Mouse (Mus musculus): Measurements from ENCODE around the gene Gm42420. TPM values are rescaled to one million over a fixed set of nuclear protein-coding genes. Genes with fewer than 3 reads are reported as not detected.

The Gm42420 gene
- polyA plus RNA-seq, 1 experiment from 2014 or later = 1.4 TPM

GRCm38 (mm10) chr6:39607365-39607764 lies 21.8 kb downstream of the Gm42420 start:
- Histone ChIP-seq H3K27ac (ENCODE audit: low read depth, low read length) (no peak overlapping the region), H3K27me3 (ENCODE audit: control insufficient read depth, insufficient read depth, low read length) (no peaks in the 10 kb centered on the region), H3K9me3 (replicated peaks; ENCODE audit: control insufficient read depth, low read length) (no peaks in the 10 kb centered on the region), H3K4me1 (ENCODE audit: control insufficient read depth, insufficient read depth, low read length) (peaks cover 9% of the 10 kb centered on the region), H3K4me3 (ENCODE audit: low read depth, low read length) (no peak overlapping the region), H3K36me3 (ENCODE audit: control insufficient read depth, insufficient read depth, low read length) (peaks cover 5% of the 10 kb centered on the region; the same call in 1 of the 2 replicates), H3K4me2 (no peak overlapping the region), H3K9ac (ENCODE audit: low read depth, low read length) (no peak overlapping the region)
- WGBS (ENCODE audit: insufficient replicate concordance) = 52% methylated on average over 5 of the region's 5 CpGs
- ATAC-seq (replicated peaks; ENCODE audit: insufficient number of reproducible peaks, low FRiP score, low TSS enrichment) = no peak

GRCm38 (mm10) chr6:39610207-39610606 lies 24.7 kb downstream of the Gm42420 start:
- Histone ChIP-seq H3K36me3 (ENCODE audit: control insufficient read depth, insufficient read depth, low read length) (peaks cover 5% of the 10 kb centered on the region; the same call in 1 of the 2 replicates), H3K4me2 (no peak overlapping the region), H3K4me3 (ENCODE audit: low read depth, low read length) (no peak overlapping the region), H3K9ac (ENCODE audit: low read depth, low read length) (no peak overlapping the region), H3K9me3 (replicated peaks; ENCODE audit: control insufficient read depth, low read length) (no peaks in the 10 kb centered on the region), H3K27me3 (ENCODE audit: control insufficient read depth, insufficient read depth, low read length) (no peaks in the 10 kb centered on the region), H3K27ac (ENCODE audit: low read depth, low read length) (no peak overlapping the region), H3K4me1 (ENCODE audit: control insufficient read depth, insufficient read depth, low read length) (peaks cover 9% of the 10 kb centered on the region)
- no peak for ATAC-seq (replicated peaks; ENCODE audit: insufficient number of reproducible peaks, low FRiP score, low TSS enrichment)
- WGBS (ENCODE audit: insufficient replicate concordance) = 76% methylated on average over 2 of the region's 2 CpGs

GRCm38 (mm10) chr6:39611296-39611695 lies 25.7 kb downstream of the Gm42420 start:
- Histone ChIP-seq H3K9ac (ENCODE audit: low read depth, low read length) (no peak overlapping the region), H3K27me3 (ENCODE audit: control insufficient read depth, insufficient read depth, low read length) (no peaks in the 10 kb centered on the region), H3K36me3 (ENCODE audit: control insufficient read depth, insufficient read depth, low read length) (peaks cover 5% of the 10 kb centered on the region; the same call in 1 of the 2 replicates), H3K27ac (ENCODE audit: low read depth, low read length) (no peak overlapping the region), H3K4me2 (no peak overlapping the region), H3K4me1 (ENCODE audit: control insufficient read depth, insufficient read depth, low read length) (peaks cover 6% of the 10 kb centered on the region), H3K9me3 (replicated peaks; ENCODE audit: control insufficient read depth, low read length) (no peaks in the 10 kb centered on the region), H3K4me3 (ENCODE audit: low read depth, low read length) (no peak overlapping the region)
- no peak for ATAC-seq (replicated peaks; ENCODE audit: insufficient number of reproducible peaks, low FRiP score, low TSS enrichment)
- WGBS (ENCODE audit: insufficient replicate concordance) = 92% methylated on average over 2 of the region's 2 CpGs

Other genes starting within 250 kb of the Gm42420 start
- gene Slc37a3, start 208.1 kb upstream of the Gm42420 start, polyA plus RNA-seq (2014; fragmentation: Nextera tagmentation; extraction: Ambion mirVana) = 34.5 and 43.5 TPM in 2 replicates
- 0.64 and 0.96 TPM in 2 replicates for gene Rab19, start 204.6 kb upstream of the Gm42420 start, polyA plus RNA-seq (2014; fragmentation: Nextera tagmentation; extraction: Ambion mirVana)
- gene Mkrn1, start 165.3 kb upstream of the Gm42420 start, polyA plus RNA-seq (2014; fragmentation: Nextera tagmentation; extraction: Ambion mirVana) = 33.2 and 34.5 TPM in 2 replicates
- 21.5 and 24.8 TPM in 2 replicates for gene Dennd2a, start 27.9 kb upstream of the Gm42420 start, polyA plus RNA-seq (2014; fragmentation: Nextera tagmentation; extraction: Ambion mirVana)
- gene Adck2, start 11.9 kb upstream of the Gm42420 start, polyA plus RNA-seq (2014; fragmentation: Nextera tagmentation; extraction: Ambion mirVana) = 14.9 and 18.6 TPM in 2 replicates
- gene Ndufb2, start 6.8 kb downstream of the Gm42420 start, polyA plus RNA-seq (2014; fragmentation: Nextera tagmentation; extraction: Ambion mirVana) = 524 and 555 TPM in 2 replicates
- 11.4 and 13.5 TPM in 2 replicates for gene Braf, start 139.7 kb downstream of the Gm42420 start, polyA plus RNA-seq (2014; fragmentation: Nextera tagmentation; extraction: Ambion mirVana)
- gene Mrps33, start 225.2 kb downstream of the Gm42420 start, polyA plus RNA-seq (2014; fragmentation: Nextera tagmentation; extraction: Ambion mirVana) = 215 and 220 TPM in 2 replicates

All from heart, embryonic 11.5 days (tissue).